Mouse (Mus musculus): ENCODE measurements at regions not wholly inside any gene's neighbourhood (a gene's known extent, or its start where the extent isn't known, plus 50 kb on each side); places are given as distances from the start of the nearest gene placed in this dataset.

GRCm38 (mm10) chr7:71457409-71458103 lies 106.3 kb upstream of the Gm10295 start:
- no peak for ATAC-seq (ENCODE audit: insufficient number of reproducible peaks, insufficient read depth, low FRiP score, low TSS enrichment)
- Histone ChIP-seq H3K36me3 (no peaks in the 10 kb centered on the region), H3K9ac (no peak overlapping the region), H3K27me3 (no peaks in the 10 kb centered on the region), H3K4me3 (no peak overlapping the region), H3K27ac (no peak overlapping the region), H3K4me2 (replicated peaks) (no peak overlapping the region), H3K9me3 (no peaks in the 10 kb centered on the region), H3K4me1 (no peaks in the 10 kb centered on the region)
- 87% methylated on average over 4 of the region's 4 CpGs for WGBS

GRCm38 (mm10) chr7:71456421-71456820 lies 105.1 kb upstream of the Gm10295 start:
- H3K27ac ChIP-seq: no peak overlapping the region
- H3K4me3 ChIP-seq: no peak overlapping the region
- no peaks in the 10 kb centered on the region for H3K27me3 ChIP-seq
- WGBS: 85% methylated on average over 13 of the region's 13 CpGs
- ATAC-seq (ENCODE audit: insufficient number of reproducible peaks, insufficient read depth, low FRiP score, low TSS enrichment): no peak
- no peaks in the 10 kb centered on the region for H3K4me1 ChIP-seq
- 0 out of 2 replicates have a peak overlapping the region, but pooled peaks have one; percentile 19 for H3K4me2 ChIP-seq (replicated peaks)
- H3K9ac ChIP-seq: no peak overlapping the region
- no peaks in the 10 kb centered on the region for H3K36me3 ChIP-seq
- H3K9me3 ChIP-seq: no peaks in the 10 kb centered on the region

- no peaks in the 10 kb centered on the region for H3K27me3 ChIP-seq
Observed at GRCm38 (mm10) chr7:71440330-71441240, 89.3 kb upstream of the Gm10295 start.

GRCm38 (mm10) chr7:71425982-71426381 lies 74.7 kb upstream of the Gm10295 start:
- no peak for ATAC-seq (ENCODE audit: insufficient number of reproducible peaks, insufficient read depth, low FRiP score, low TSS enrichment)
- no peak overlapping the region for H3K27ac ChIP-seq
- H3K4me1 ChIP-seq: no peaks in the 10 kb centered on the region
- no peaks in the 10 kb centered on the region for H3K27me3 ChIP-seq
- no peak overlapping the region for H3K9ac ChIP-seq
- WGBS: 22% methylated on average over 2 of the region's 2 CpGs
- no peak overlapping the region for H3K4me2 ChIP-seq (replicated peaks)
- H3K4me3 ChIP-seq: no peak overlapping the region
- no peaks in the 10 kb centered on the region for H3K9me3 ChIP-seq
- no peaks in the 10 kb centered on the region for H3K36me3 ChIP-seq

More at GRCm38 (mm10) chr7:71440330-71441240, 89.3 kb upstream of the Gm10295 start:
- Histone ChIP-seq H3K4me1 (no peaks in the 10 kb centered on the region), H3K4me2 (replicated peaks) (no peak overlapping the region), H3K9me3 (no peaks in the 10 kb centered on the region), H3K4me3 (no peak overlapping the region), H3K36me3 (no peaks in the 10 kb centered on the region), H3K9ac (no peak overlapping the region), H3K27ac (no peak overlapping the region)
- ATAC-seq (ENCODE audit: insufficient number of reproducible peaks, insufficient read depth, low FRiP score, low TSS enrichment): no peak
- 48% methylated on average over 11 of the region's 11 CpGs for WGBS

- Histone ChIP-seq H3K4me1 (no peaks in the 10 kb centered on the region), H3K9me3 (no peaks in the 10 kb centered on the region), H3K27me3 (no peaks in the 10 kb centered on the region), H3K9ac (no peak overlapping the region), H3K36me3 (no peaks in the 10 kb centered on the region), H3K27ac (no peak overlapping the region; the same call in 1 of the 2 replicates), H3K4me3 (no peak overlapping the region), H3K4me2 (replicated peaks) (no peak overlapping the region)
- no peak for ATAC-seq (ENCODE audit: insufficient number of reproducible peaks, insufficient read depth, low FRiP score, low TSS enrichment)
- WGBS: 41% methylated on average over 5 of the region's 5 CpGs
Observed at GRCm38 (mm10) chr7:71419261-71419660, 68.0 kb upstream of the Gm10295 start.

- no peaks in the 10 kb centered on the region for H3K9me3 ChIP-seq
- no peaks in the 10 kb centered on the region for H3K4me1 ChIP-seq
- ATAC-seq (ENCODE audit: insufficient number of reproducible peaks, insufficient read depth, low FRiP score, low TSS enrichment): no peak
- H3K4me2 ChIP-seq (replicated peaks): no peak overlapping the region
- no peak overlapping the region for H3K4me3 ChIP-seq
- WGBS: 48% methylated on average over 3 of the region's 3 CpGs
- no peaks in the 10 kb centered on the region for H3K36me3 ChIP-seq
- H3K9ac ChIP-seq: no peak overlapping the region
- H3K27me3 ChIP-seq: no peaks in the 10 kb centered on the region
- H3K27ac ChIP-seq: peak overlapping the region; percentile 37; the same call in 1 of the 2 replicates
Observed at GRCm38 (mm10) chr7:71418856-71419255, 67.6 kb upstream of the Gm10295 start.

- peaks cover 6% of the 10 kb centered on the region; the same call in 1 of the 2 replicates for H3K27me3 ChIP-seq
- no peak overlapping the region for H3K27ac ChIP-seq
- no peak for ATAC-seq (ENCODE audit: insufficient number of reproducible peaks, insufficient read depth, low FRiP score, low TSS enrichment)
- H3K4me2 ChIP-seq (replicated peaks): no peak overlapping the region
- 58% methylated on average over 2 of the region's 2 CpGs for WGBS
- no peaks in the 10 kb centered on the region for H3K9me3 ChIP-seq
- H3K36me3 ChIP-seq: no peaks in the 10 kb centered on the region
- H3K9ac ChIP-seq: no peak overlapping the region
- H3K4me1 ChIP-seq: 0 out of 2 replicates have a peak, but pooled peaks cover 5% of the 10 kb centered on the region
- no peak overlapping the region for H3K4me3 ChIP-seq
Observed at GRCm38 (mm10) chr7:71414756-71415155, 63.5 kb upstream of the Gm10295 start.

GRCm38 (mm10) chr7:71413121-71413520 lies 61.8 kb upstream of the Gm10295 start:
- no peaks in the 10 kb centered on the region for H3K36me3 ChIP-seq
- peaks cover 6% of the 10 kb centered on the region; the same call in 1 of the 2 replicates for H3K27me3 ChIP-seq
- no peak overlapping the region for H3K9ac ChIP-seq
- no peaks in the 10 kb centered on the region for H3K9me3 ChIP-seq
- ATAC-seq (ENCODE audit: insufficient number of reproducible peaks, insufficient read depth, low FRiP score, low TSS enrichment): no peak
- H3K4me1 ChIP-seq: 0 out of 2 replicates have a peak, but pooled peaks cover 5% of the 10 kb centered on the region
- H3K27ac ChIP-seq: no peak overlapping the region
- 78% methylated on average over 6 of the region's 6 CpGs for WGBS
- H3K4me2 ChIP-seq (replicated peaks): no peak overlapping the region
- H3K4me3 ChIP-seq: no peak overlapping the region

- H3K9ac ChIP-seq: no peak overlapping the region
- H3K4me3 ChIP-seq: peak overlapping the region; percentile 26
- no peaks in the 10 kb centered on the region for H3K9me3 ChIP-seq
- peaks cover 6% of the 10 kb centered on the region; the same call in 1 of the 2 replicates for H3K27me3 ChIP-seq
- H3K4me2 ChIP-seq (replicated peaks): peak overlapping the region; percentile 54
- WGBS: 2% methylated on average over 12 of the region's 12 CpGs
- no peak overlapping the region for H3K27ac ChIP-seq
- peak; percentile 35; the same call in 1 of the 2 replicates for ATAC-seq (ENCODE audit: insufficient number of reproducible peaks, insufficient read depth, low FRiP score, low TSS enrichment)
- H3K36me3 ChIP-seq: no peaks in the 10 kb centered on the region
- H3K4me1 ChIP-seq: 0 out of 2 replicates have a peak, but pooled peaks cover 5% of the 10 kb centered on the region
Observed at GRCm38 (mm10) chr7:71412079-71412478, 60.8 kb upstream of the Gm10295 start.

GRCm38 (mm10) chr7:71411293-71412011 lies 60.2 kb upstream of the Gm10295 start:
- WGBS: 6% methylated on average over 14 of the region's 14 CpGs
- Histone ChIP-seq H3K9ac (no peak overlapping the region), H3K4me3 (peak overlapping the region; percentile 26), H3K4me2 (replicated peaks) (peak overlapping the region; percentile 54), H3K27me3 (peaks cover 6% of the 10 kb centered on the region; the same call in 1 of the 2 replicates), H3K9me3 (no peaks in the 10 kb centered on the region), H3K27ac (peak overlapping the region; percentile 33; the same call in 1 of the 2 replicates), H3K36me3 (no peaks in the 10 kb centered on the region), H3K4me1 (0 out of 2 replicates have a peak, but pooled peaks cover 5% of the 10 kb centered on the region)
- peak; percentile 47; the same call in 1 of the 2 replicates for ATAC-seq (ENCODE audit: insufficient number of reproducible peaks, insufficient read depth, low FRiP score, low TSS enrichment)

- Histone ChIP-seq H3K27ac (no peak overlapping the region), H3K36me3 (no peaks in the 10 kb centered on the region), H3K4me1 (0 out of 2 replicates have a peak, but pooled peaks cover 5% of the 10 kb centered on the region), H3K9ac (no peak overlapping the region), H3K4me2 (replicated peaks) (no peak overlapping the region), H3K9me3 (no peaks in the 10 kb centered on the region), H3K4me3 (no peak overlapping the region), H3K27me3 (peaks cover 6% of the 10 kb centered on the region; the same call in 1 of the 2 replicates)
- WGBS: 82% methylated on average over 9 of the region's 9 CpGs
- ATAC-seq (ENCODE audit: insufficient number of reproducible peaks, insufficient read depth, low FRiP score, low TSS enrichment): no peak
Observed at GRCm38 (mm10) chr7:71409903-71410302, 58.6 kb upstream of the Gm10295 start.
